Mouse (Mus musculus): ENCODE data around the gene Epop. TPM values are rescaled to one million over a fixed set of nuclear protein-coding genes. Genes with fewer than 3 reads are reported as not detected.
A peak's percentile ranks its signal among the peaks of the same experiment; 100 is the strongest.

Gene Epop
- polyA plus RNA-seq (2012; rRNA removed) = 7.0 and 9.9 TPM in 2 replicates

DNA sequence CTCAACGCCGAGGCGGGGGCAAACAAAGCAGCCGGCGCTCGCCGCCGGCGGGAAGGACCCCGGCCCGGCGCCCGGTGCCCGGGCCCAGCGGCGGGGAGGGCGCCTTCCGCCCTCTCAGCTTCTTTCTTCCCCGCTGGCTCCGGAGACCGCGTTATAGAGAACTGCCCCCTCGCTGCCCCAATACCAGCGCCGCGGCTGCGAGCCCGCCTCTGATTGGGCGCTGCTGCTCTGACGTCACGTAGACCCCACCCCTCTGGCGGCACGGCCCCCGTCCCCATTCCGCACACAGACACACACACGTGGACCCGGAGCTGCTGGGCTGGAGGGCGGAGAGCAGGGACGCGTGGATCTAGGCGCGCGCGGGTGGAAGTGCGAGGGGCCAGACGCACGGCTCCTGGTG is at the start of gene Epop:
Gene Epop (minus strand): TSS at position 127 of the 400 bp plus-strand sequence.
- DNase-seq (ENCODE audit: low read depth) = peak; percentile 96
- TF ChIP-seq CTCF (IDR thresholded peaks at IDR 0.05; ENCODE audit: borderline replicate concordance, extremely low read depth, insufficient read depth, insufficient read length) (no peak), POLR2A (IDR thresholded peaks at IDR 0.05; ENCODE audit: borderline replicate concordance, extremely low read depth, insufficient read depth, insufficient read length, poor library complexity, severe bottlenecking) (peak; percentile 80)

DNA sequence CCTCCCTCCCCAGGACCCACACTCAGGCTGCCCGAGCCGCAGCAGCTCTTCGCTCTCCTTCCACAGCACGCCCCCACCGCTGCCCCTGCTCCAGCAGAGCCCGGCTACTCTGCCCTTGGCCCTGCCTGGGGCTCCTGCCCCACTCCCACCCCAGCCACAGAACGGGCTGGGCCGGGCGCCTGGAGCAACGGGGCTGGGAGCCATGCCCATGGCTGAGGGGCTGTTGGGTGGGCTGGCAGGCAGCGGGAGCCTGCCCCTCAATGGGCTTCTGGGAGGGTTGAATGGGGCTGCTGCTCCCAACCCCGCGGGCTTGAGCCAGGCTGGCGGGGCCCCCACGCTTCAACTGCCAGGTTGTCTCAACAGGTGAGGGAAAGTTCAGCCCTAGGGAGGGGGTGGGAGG is 48.8 kb upstream of the Epop start:
- peak; percentile 55 for DNase-seq (ENCODE audit: low read depth)
- no peak for TF ChIP-seq CTCF (IDR thresholded peaks at IDR 0.05; ENCODE audit: borderline replicate concordance, extremely low read depth, insufficient read depth, insufficient read length)
- no peak for TF ChIP-seq POLR2A (IDR thresholded peaks at IDR 0.05; ENCODE audit: borderline replicate concordance, extremely low read depth, insufficient read depth, insufficient read length, poor library complexity, severe bottlenecking)

- DNase-seq (ENCODE audit: low read depth) = peak; percentile 33
- no peak for TF ChIP-seq POLR2A (IDR thresholded peaks at IDR 0.05; ENCODE audit: borderline replicate concordance, extremely low read depth, insufficient read depth, insufficient read length, poor library complexity, severe bottlenecking)
- peak; percentile 32; the same call in 1 of the 2 replicates for TF ChIP-seq CTCF (IDR thresholded peaks at IDR 0.05; ENCODE audit: borderline replicate concordance, extremely low read depth, insufficient read depth, insufficient read length)
Measured at GRCm38 (mm10) chr11:97677842-97678241, 48.3 kb upstream of the Epop start.

DNA sequence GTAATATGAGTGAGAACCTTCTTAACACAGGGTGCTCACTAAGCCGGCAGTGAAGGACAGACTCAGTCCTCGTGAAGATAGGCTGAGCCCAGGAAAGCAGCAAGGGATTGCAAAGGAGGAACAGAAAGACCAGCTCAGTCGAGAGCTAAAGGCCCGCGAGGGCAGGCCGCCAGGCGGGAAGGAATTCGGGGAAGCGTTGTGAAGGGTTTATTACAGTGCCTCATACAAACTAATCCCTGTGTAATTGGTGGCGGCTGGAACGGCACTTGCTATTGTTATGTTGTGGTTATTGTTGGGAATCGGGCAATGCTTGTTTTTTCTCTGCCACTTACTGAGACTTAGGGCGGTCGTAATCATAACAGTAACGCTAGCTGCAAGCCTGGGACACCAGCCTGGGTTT is 47.9 kb upstream of the Epop start:
- no peak for TF ChIP-seq POLR2A (IDR thresholded peaks at IDR 0.05; ENCODE audit: borderline replicate concordance, extremely low read depth, insufficient read depth, insufficient read length, poor library complexity, severe bottlenecking)
- TF ChIP-seq CTCF (IDR thresholded peaks at IDR 0.05; ENCODE audit: borderline replicate concordance, extremely low read depth, insufficient read depth, insufficient read length) = no peak
- peak; percentile 84 for DNase-seq (ENCODE audit: low read depth)

- DNase-seq (ENCODE audit: low read depth) = peak; percentile 22
- TF ChIP-seq CTCF (IDR thresholded peaks at IDR 0.05; ENCODE audit: borderline replicate concordance, extremely low read depth, insufficient read depth, insufficient read length) = no peak
- no peak for TF ChIP-seq POLR2A (IDR thresholded peaks at IDR 0.05; ENCODE audit: borderline replicate concordance, extremely low read depth, insufficient read depth, insufficient read length, poor library complexity, severe bottlenecking)
Measured at GRCm38 (mm10) chr11:97676050-97676754, 46.7 kb upstream of the Epop start.

GRCm38 (mm10) chr11:97673148-97673547 is 43.6 kb upstream of the Epop start:
- no peak for DNase-seq (ENCODE audit: low read depth)
- no peak for TF ChIP-seq CTCF (IDR thresholded peaks at IDR 0.05; ENCODE audit: borderline replicate concordance, extremely low read depth, insufficient read depth, insufficient read length)
- no peak for TF ChIP-seq POLR2A (IDR thresholded peaks at IDR 0.05; ENCODE audit: borderline replicate concordance, extremely low read depth, insufficient read depth, insufficient read length, poor library complexity, severe bottlenecking)

- TF ChIP-seq CTCF (IDR thresholded peaks at IDR 0.05; ENCODE audit: borderline replicate concordance, extremely low read depth, insufficient read depth, insufficient read length) = no peak
- TF ChIP-seq POLR2A (IDR thresholded peaks at IDR 0.05; ENCODE audit: borderline replicate concordance, extremely low read depth, insufficient read depth, insufficient read length, poor library complexity, severe bottlenecking) = no peak
- no peak for DNase-seq (ENCODE audit: low read depth)
Measured at GRCm38 (mm10) chr11:97671177-97671527, 41.6 kb upstream of the Epop start.

- DNase-seq (ENCODE audit: low read depth) = no peak
- TF ChIP-seq POLR2A (IDR thresholded peaks at IDR 0.05; ENCODE audit: borderline replicate concordance, extremely low read depth, insufficient read depth, insufficient read length, poor library complexity, severe bottlenecking) = no peak
- no peak for TF ChIP-seq CTCF (IDR thresholded peaks at IDR 0.05; ENCODE audit: borderline replicate concordance, extremely low read depth, insufficient read depth, insufficient read length)
Measured at GRCm38 (mm10) chr11:97670234-97671176, 41.0 kb upstream of the Epop start.

DNA sequence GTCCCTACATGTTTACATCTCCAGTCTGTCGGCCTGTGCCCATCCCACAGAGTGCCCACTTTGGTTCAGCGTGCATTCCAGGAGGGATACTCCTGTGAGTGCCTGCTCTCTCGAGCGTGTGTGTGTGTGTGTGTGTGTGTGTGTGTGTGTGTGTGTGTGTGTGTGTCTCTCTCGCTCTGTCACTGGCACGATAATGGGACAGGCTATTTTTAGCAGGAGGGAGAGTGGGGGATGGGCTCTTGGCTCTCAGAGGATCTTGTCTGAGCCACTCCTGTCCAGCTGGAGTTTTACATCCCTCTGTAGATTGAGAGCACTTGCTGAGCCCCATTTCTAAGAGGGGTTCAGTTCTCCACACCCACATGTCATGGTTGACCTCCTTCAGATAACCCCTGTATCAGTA is 40.3 kb upstream of the Epop start:
- no peak for TF ChIP-seq CTCF (IDR thresholded peaks at IDR 0.05; ENCODE audit: borderline replicate concordance, extremely low read depth, insufficient read depth, insufficient read length)
- DNase-seq (ENCODE audit: low read depth) = peak; percentile 83

DNA sequence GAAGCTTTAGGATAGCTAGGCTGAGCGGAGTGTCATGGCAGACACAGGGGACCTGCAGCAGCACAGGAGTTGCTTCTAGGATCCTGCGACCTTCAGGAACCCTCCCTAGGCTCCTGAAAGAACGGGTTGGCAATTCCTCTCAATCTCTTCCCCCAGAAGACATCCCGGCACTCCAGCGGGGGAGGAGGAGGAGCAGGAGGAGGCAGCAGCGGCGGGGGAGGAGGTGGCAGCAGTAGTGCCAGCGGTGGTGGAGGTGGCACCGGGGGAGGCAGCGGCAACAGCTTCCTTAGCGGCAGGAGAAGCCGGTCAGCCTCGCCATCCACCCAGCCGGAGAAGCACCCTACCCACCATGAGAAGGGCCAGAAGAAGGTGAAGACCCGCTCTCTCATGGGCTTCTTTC is 39.8 kb upstream of the Epop start:
- DNase-seq (ENCODE audit: low read depth) = peak; percentile 14
- TF ChIP-seq CTCF (IDR thresholded peaks at IDR 0.05; ENCODE audit: borderline replicate concordance, extremely low read depth, insufficient read depth, insufficient read length) (no peak), POLR2A (IDR thresholded peaks at IDR 0.05; ENCODE audit: borderline replicate concordance, extremely low read depth, insufficient read depth, insufficient read length, poor library complexity, severe bottlenecking) (no peak)

- no peak for DNase-seq (ENCODE audit: low read depth)
- TF ChIP-seq CTCF (IDR thresholded peaks at IDR 0.05; ENCODE audit: borderline replicate concordance, extremely low read depth, insufficient read depth, insufficient read length) = no peak
- TF ChIP-seq POLR2A (IDR thresholded peaks at IDR 0.05; ENCODE audit: borderline replicate concordance, extremely low read depth, insufficient read depth, insufficient read length, poor library complexity, severe bottlenecking) = no peak
Measured at GRCm38 (mm10) chr11:97668160-97668559, 38.7 kb upstream of the Epop start.

Data from brain, embryonic 14.5 days (tissue).